Mouse (Mus musculus) neural tube, embryonic 11.5 days (tissue): Measurements from ENCODE around the gene 1600015I10Rik. TPM values are rescaled to one million over a fixed set of nuclear protein-coding genes. Genes with fewer than 3 reads are reported as not detected.

Experiments
- ATAC-seq: fragments of 200-750 bp; cut with Nextera tagmentation; 2 replicates; pipeline ENCODE4 v1.8.0; 2017; ENCODE audit warnings: moderate number of reproducible peaks, mild to moderate bottlenecking, moderate TSS enrichment, moderate library complexity; ENCODE audit not compliant: insufficient read depth, low FRiP score, low TSS enrichment
- DNase-seq: peaks from one replicate; pipeline ENCODE4 v3.0.0-alpha.2; 2015; ENCODE audit warnings: low spot score
- H3K27ac ChIP-seq: fragments of 300-500 bp; sonication (generic); 2 replicates; pipeline ENCODE4 v1.5.1; 2014; ENCODE audit warnings: low read depth, mild to moderate bottlenecking, low read length
- H3K27me3 ChIP-seq: fragments of 300-500 bp; sonication (generic); 2 replicates; pipeline ENCODE4 v1.6.1; 2014; ENCODE audit warnings: mild to moderate bottlenecking, low read length, mixed read lengths; ENCODE audit not compliant: control insufficient read depth, insufficient read depth
- H3K36me3 ChIP-seq: fragments of 300-500 bp; sonication (generic); 2 replicates; pipeline ENCODE4 v1.6.1; 2014; ENCODE audit warnings: mild to moderate bottlenecking, low read length, moderate library complexity, mixed read lengths; ENCODE audit not compliant: control insufficient read depth, insufficient read depth
- H3K4me1 ChIP-seq: fragments of 300-500 bp; sonication (generic); 2 replicates; pipeline ENCODE4 v1.6.1; 2014; ENCODE audit warnings: low read length, mixed read lengths; ENCODE audit not compliant: control insufficient read depth, insufficient read depth
- H3K4me2 ChIP-seq: fragments of 300-500 bp; sonication (generic); 2 replicates; pipeline ENCODE4 v1.6.1; 2014; ENCODE audit warnings: low read depth, mild to moderate bottlenecking, moderate library complexity
- H3K4me3 ChIP-seq: fragments of 300-500 bp; sonication (generic); 2 replicates; pipeline ENCODE4 v1.5.1; 2014; ENCODE audit warnings: low read depth, low read length
- H3K9ac ChIP-seq: fragments of 300-500 bp; sonication (generic); 2 replicates; pipeline ENCODE4 v1.6.1; 2014; ENCODE audit warnings: mild to moderate bottlenecking, low read length
- H3K9me3 ChIP-seq: fragments of 300-500 bp; sonication (generic); 2 replicates; pipeline ENCODE4 v1.6.1; 2016; ENCODE audit warnings: low read length; ENCODE audit not compliant: control insufficient read depth
- WGBS: fragments of 180-500 bp; shearing (Covaris S2); extraction: QIAGEN DNeasy Blood & Tissue Kit; methylation state at CpG from one replicate; pipeline ENCODE4 v1.1.7; 2014; 5-methylcytosine and 5-hydroxymethylcytosine counted together
- polyA plus RNA-seq: library from polyadenylated mRNA; unstranded; fragments of >200 nt; fragmentation: Nextera tagmentation; extraction: Ambion mirVana; gene quantifications from 2 replicates; pipeline ENCODE4 v1.2.1, GENCODE M21; 2014

The 1600015I10Rik gene
- polyA plus RNA-seq, 1 experiment from 2014 or later = not detected

GRCm38 (mm10) chr6:48982305-48982704 is 52.6 kb downstream of the 1600015I10Rik start:
- Histone ChIP-seq H3K36me3 (no peaks in the 10 kb centered on the region), H3K27me3 (no peaks in the 10 kb centered on the region), H3K4me3 (no peak overlapping the region), H3K4me2 (no peak overlapping the region), H3K9me3 (no peaks in the 10 kb centered on the region), H3K4me1 (no peaks in the 10 kb centered on the region), H3K27ac (no peak overlapping the region), H3K9ac (no peak overlapping the region)
- DNase-seq (no peak), ATAC-seq (no peak)
- WGBS = 70% methylated on average over 3 of the region's 3 CpGs

Other genes with a start within 250 kb of the 1600015I10Rik start
- 4.9 and 5.4 TPM in 2 replicates for gene Gimap4, start 245.3 kb upstream of the 1600015I10Rik start, polyA plus RNA-seq
- 13.9 and 14.6 TPM in 2 replicates for gene Gimap6, start 221.7 kb upstream of the 1600015I10Rik start, polyA plus RNA-seq
- gene Gm28053, start 211.3 kb upstream of the 1600015I10Rik start, polyA plus RNA-seq = not detected in 2 replicates
- gene Gimap7, start 211.3 kb upstream of the 1600015I10Rik start, polyA plus RNA-seq = not detected in 2 replicates
- 6.4 TPM in 2 replicates for gene Gimap1, start 190.8 kb upstream of the 1600015I10Rik start, polyA plus RNA-seq
- 0.99 and 1.7 TPM in 2 replicates for gene Gimap5, start 183.7 kb upstream of the 1600015I10Rik start, polyA plus RNA-seq
- not detected in 2 replicates for gene Gimap3, start 159.0 kb upstream of the 1600015I10Rik start, polyA plus RNA-seq
- 21.7 and 22.8 TPM in 2 replicates for gene Tmem176a, start 89.0 kb upstream of the 1600015I10Rik start, polyA plus RNA-seq
- gene Tmem176b, start 88.4 kb upstream of the 1600015I10Rik start, polyA plus RNA-seq = 49.0 and 59.2 TPM in 2 replicates
- gene Aoc1, start 57.0 kb upstream of the 1600015I10Rik start, polyA plus RNA-seq = not detected in 2 replicates
- not detected in 2 replicates for gene Doxl2, start 45.1 kb downstream of the 1600015I10Rik start, polyA plus RNA-seq
- gene Svs1, start 57.0 kb downstream of the 1600015I10Rik start, polyA plus RNA-seq = not detected in 2 replicates
- 1.1 and 1.4 TPM in 2 replicates for gene Gpnmb, start 106.7 kb downstream of the 1600015I10Rik start, polyA plus RNA-seq
- gene Malsu1, start 143.9 kb downstream of the 1600015I10Rik start, polyA plus RNA-seq = 52.0 and 56.6 TPM in 2 replicates